In the genomic region with DNA sequence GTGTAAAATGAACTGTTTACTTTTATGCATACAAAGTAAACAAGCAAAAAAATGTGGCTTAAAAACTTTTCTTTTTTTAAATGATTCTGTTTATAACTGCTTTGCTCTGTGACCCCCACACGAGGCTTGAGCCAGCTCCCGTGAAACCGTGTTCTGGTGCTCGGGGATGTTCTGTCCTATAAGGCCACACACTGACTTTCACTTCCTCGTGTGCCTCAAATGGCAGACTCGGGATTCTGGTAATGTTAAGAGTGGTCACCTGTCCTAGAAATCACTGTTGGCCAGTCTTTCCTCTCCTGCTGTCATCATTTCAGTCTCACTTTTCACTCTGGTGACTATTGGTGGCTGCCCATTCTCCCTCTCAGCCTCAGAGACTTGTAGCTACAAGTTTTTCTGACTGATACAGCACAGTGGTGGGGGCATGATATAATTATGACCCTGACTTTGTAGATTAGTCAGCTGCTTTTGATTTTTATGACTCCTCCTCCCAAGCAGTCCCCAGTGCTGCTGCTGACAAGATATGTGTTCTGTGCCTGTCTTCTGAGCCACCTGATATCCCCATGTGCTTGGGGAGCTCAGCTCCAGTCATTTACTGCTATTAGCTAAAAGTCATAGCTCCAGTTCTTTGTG, we compare ENCODE assay signal across 9 mouse cellular contexts.
DNase-seq lines count a peak whose midpoint lies in the region; ATAC-seq and TF ChIP-seq lines count a peak whose summit lies in the region.
"Had no signal": no experiment of that assay in that cellular context is flagged by ENCODE, and none has a peak within 500 bp of the region (broad histone marks: within the 10 kb centered on the region; RNA-seq: fewer than 3 reads in every experiment).

No protein-coding gene starts in this region.

- peak overlapping the region; percentile 34 for H3K27ac ChIP-seq in heart, embryonic 16.5 days (ENCODE audit: low read length)
- H3K27ac ChIP-seq in intestine, postnatal 0 days (ENCODE audit: low read depth, low read length): no peak overlapping the region

- H3K9me3 ChIP-seq in heart, embryonic 16.5 days (replicated peaks; ENCODE audit: control insufficient read depth, low read length): no peaks in the 10 kb centered on the region
- H3K9me3 ChIP-seq in intestine, postnatal 0 days (ENCODE audit: control insufficient read depth): no peaks in the 10 kb centered on the region

- DNase-seq in heart, postnatal 14 days: no peak
- DNase-seq in spleen, postnatal 36 days (ENCODE audit: low spot score in 2 of 2): peak; percentile 25 to 39
- no peak for DNase-seq in spleen, postnatal 10 days (ENCODE audit: low spot score in 2 of 2)
- peak; percentile 45 for DNase-seq in splenic B cell, adult 2 months (ENCODE audit: low read depth, low spot score)
- no peak for DNase-seq in left cerebral cortex, postnatal 10 days (ENCODE audit: extremely low spot score in 1 of 2, low spot score in 2 of 2)
- no peak for DNase-seq in layer of hippocampus, postnatal 25 days (ENCODE audit: extremely low spot score in 1 of 2, low spot score in 1 of 2)
- DNase-seq: gastrocnemius, postnatal 14 days had no signal

- WGBS in heart, embryonic 16.5 days: 34% methylated on average over 6 of the region's 6 CpGs
- WGBS in intestine, postnatal 0 days: 47% methylated on average over 6 of the region's 6 CpGs

- peaks cover 14% of the 10 kb centered on the region for H3K4me1 ChIP-seq in heart, embryonic 16.5 days (ENCODE audit: control insufficient read depth, insufficient read depth, low read length)
- 0 out of 2 replicates have a peak, but pooled peaks cover 4% of the 10 kb centered on the region for H3K4me1 ChIP-seq in intestine, postnatal 0 days (replicated peaks; ENCODE audit: control insufficient read depth, insufficient read depth, low read length)

- ATAC-seq in heart, embryonic 16.5 days (replicated peaks; ENCODE audit: extremely low read depth, insufficient read depth, low FRiP score): peak; percentile 69
- ATAC-seq in intestine, postnatal 0 days: 0 out of 2 replicates have a peak, but pooled peaks have one; percentile 19

- no peak overlapping the region for H3K9ac ChIP-seq in heart, embryonic 16.5 days (ENCODE audit: low read length)
- no peak overlapping the region for H3K9ac ChIP-seq in intestine, postnatal 0 days (ENCODE audit: low read depth, low read length)

- no peak overlapping the region for H3K4me2 ChIP-seq in heart, embryonic 16.5 days (ENCODE audit: low read depth, low read length)
- H3K4me2 ChIP-seq in intestine, postnatal 0 days (replicated peaks; ENCODE audit: low read depth): no peak overlapping the region

- H3K4me3 ChIP-seq in heart, embryonic 16.5 days (ENCODE audit: low read length): no peak overlapping the region
- H3K4me3 ChIP-seq in intestine, postnatal 0 days (ENCODE audit: low read depth, low read length): no peak overlapping the region

- 0 out of 2 replicates have a peak, but pooled peaks cover 2% of the 10 kb centered on the region for H3K36me3 ChIP-seq in heart, embryonic 16.5 days (ENCODE audit: control insufficient read depth, insufficient read depth)
- H3K36me3 ChIP-seq in intestine, postnatal 0 days (ENCODE audit: control insufficient read depth, insufficient read depth): peaks cover 5% of the 10 kb centered on the region; the same call in 1 of the 2 replicates
- 0 out of 2 replicates have a peak, but pooled peaks cover 2% of the 10 kb centered on the region for H3K36me3 ChIP-seq in splenic B cell, adult 2 months (ENCODE audit: control insufficient read depth, insufficient read depth, low read length, poor library complexity, severe bottlenecking)

- intact Hi-C loops in heart, postnatal 14 days (cut with DNase I): no loop called here
- intact Hi-C loops in left cerebral cortex, postnatal 10 days (cut with DNase I): no loop called here

- H3K27me3 ChIP-seq in heart, embryonic 16.5 days (ENCODE audit: control insufficient read depth, insufficient read depth, low read length): no peaks in the 10 kb centered on the region
- no peaks in the 10 kb centered on the region for H3K27me3 ChIP-seq in intestine, postnatal 0 days (replicated peaks; ENCODE audit: control insufficient read depth, insufficient read depth, low read length)
- no peaks in the 10 kb centered on the region for H3K27me3 ChIP-seq in splenic B cell, adult 2 months (ENCODE audit: control insufficient read depth, insufficient read depth, low read length, poor library complexity, severe bottlenecking)

- TF ChIP-seq CTCF in intestine, postnatal 0 days (IDR thresholded peaks at IDR 0.05; ENCODE audit: low read depth): no peak

Comparison
In these comparisons a context has a peak if more than half of its experiments do, and no peak if none do; other contexts are left out.
1. DNase-seq: peak in spleen, postnatal 36 days (2 of 2) and splenic B cell, adult 2 months (single experiment); none in heart, postnatal 14 days (0 of 2), spleen, postnatal 10 days (0 of 2), left cerebral cortex, postnatal 10 days (0 of 2) and layer of hippocampus, postnatal 25 days (0 of 2).